Mouse (Mus musculus) cortical plate, adult 2 months (tissue): ENCODE results near the gene Fam81a. TPM values are rescaled to one million over a fixed set of nuclear protein-coding genes. Genes with fewer than 3 reads are reported as not detected.

Source experiments
- H3K27ac ChIP-seq: fragments of 200-500 bp; 2 replicates; pipeline ENCODE4 v1.5.1; 2012; ENCODE audit warnings: low read length, control low read depth, inconsistent platforms; ENCODE audit not compliant: insufficient read depth
- H3K4me1 ChIP-seq: fragments of 200-500 bp; 2 replicates; pipeline ENCODE4 v1.6.1; 2011; ENCODE audit warnings: low read length; ENCODE audit not compliant: control insufficient read depth, insufficient read depth
- H3K4me3 ChIP-seq: fragments of 200-500 bp; 2 replicates; pipeline ENCODE4 v1.5.1; 2011; ENCODE audit warnings: mild to moderate bottlenecking, low read length, control low read depth; ENCODE audit not compliant: insufficient read depth
- CTCF ChIP-seq: fragments of 200-500 bp; IDR thresholded peaks from 2 replicates; pipeline ENCODE4 v1.5.1; 2011; ENCODE audit warnings: mild to moderate bottlenecking, control low read depth, low read length; ENCODE audit not compliant: insufficient read depth; ENCODE audit errors: extremely low read depth
- POLR2A ChIP-seq: fragments of 200-500 bp; IDR thresholded peaks from 2 replicates; pipeline ENCODE4 v1.6.1; 2011; ENCODE audit warnings: mild to moderate bottlenecking, low read length, control low read depth; ENCODE audit not compliant: insufficient read depth; ENCODE audit errors: extremely low read depth
- polyA plus RNA-seq: library from polyadenylated mRNA; depleted of rRNA; stranded (reverse); fragments of >200 nt; gene quantifications from 2 replicates; pipeline ENCODE4 v1.2.3, GENCODE M21; 2012; rRNA removed

Gene Fam81a
- polyA plus RNA-seq, 1 experiment, result 135 TPM

GRCm38 (mm10) chr9:70046255-70046654 lies 96.1 kb downstream of the Fam81a start:
- H3K4me3 ChIP-seq, result no peak overlapping the region
- TF ChIP-seq POLR2A, result no peak
- no peak for TF ChIP-seq CTCF
- no peak overlapping the region for H3K27ac ChIP-seq
- H3K4me1 ChIP-seq, result no peaks in the 10 kb centered on the region

GRCm38 (mm10) chr9:70044865-70045264 lies 97.5 kb downstream of the Fam81a start:
- TF ChIP-seq CTCF (no peak), POLR2A (no peak)
- no peak overlapping the region for H3K27ac ChIP-seq
- H3K4me3 ChIP-seq, result no peak overlapping the region
- no peaks in the 10 kb centered on the region for H3K4me1 ChIP-seq

- no peak overlapping the region for H3K27ac ChIP-seq
- H3K4me3 ChIP-seq, result no peak overlapping the region
- no peaks in the 10 kb centered on the region for H3K4me1 ChIP-seq
- TF ChIP-seq POLR2A (no peak), CTCF (no peak)
These were observed 99.4 kb downstream of the Fam81a start for GRCm38 (mm10) chr9:70042935-70043334.

- H3K4me1 ChIP-seq, result no peaks in the 10 kb centered on the region
- no peak for TF ChIP-seq CTCF
- no peak for TF ChIP-seq POLR2A
- H3K27ac ChIP-seq, result no peak overlapping the region
- H3K4me3 ChIP-seq, result no peak overlapping the region
These were observed 100.2 kb downstream of the Fam81a start for GRCm38 (mm10) chr9:70042137-70042536.

- Histone ChIP-seq H3K4me1 (no peaks in the 10 kb centered on the region), H3K27ac (no peak overlapping the region), H3K4me3 (no peak overlapping the region)
- TF ChIP-seq CTCF (no peak), POLR2A (no peak)
These were observed 101.8 kb downstream of the Fam81a start for GRCm38 (mm10) chr9:70040570-70040969.

GRCm38 (mm10) chr9:70039597-70040385 lies 102.6 kb downstream of the Fam81a start:
- no peak for TF ChIP-seq CTCF
- TF ChIP-seq POLR2A, result no peak
- H3K4me1 ChIP-seq, result no peaks in the 10 kb centered on the region

More at GRCm38 (mm10) chr9:70039597-70040385, 102.6 kb downstream of the Fam81a start:
- Histone ChIP-seq H3K4me3 (no peak overlapping the region), H3K27ac (no peak overlapping the region)

Other genes starting within 250 kb of the Fam81a start
- 43.9 and 45.0 TPM in 2 replicates for gene Bnip2, start 153.1 kb downstream of the Fam81a start, polyA plus RNA-seq
- gene Gtf2a2, start 130.0 kb downstream of the Fam81a start, polyA plus RNA-seq, result 65.7 and 69.4 TPM in 2 replicates
- gene Gcnt3, start 104.5 kb downstream of the Fam81a start, polyA plus RNA-seq, result not detected in 2 replicates
- gene Myo1e, start 64.8 kb upstream of the Fam81a start, polyA plus RNA-seq, result 8.7 and 9.4 TPM in 2 replicates